12 mouse cellular contexts compared by ENCODE assay signal in genomic region chr1:92453751-92454445, GRCm38 (mm10). TPM values are rescaled to one million over a fixed set of nuclear protein-coding genes. Genes with fewer than 3 reads are reported as not detected.
DNase-seq lines count a peak whose midpoint lies in the region; ATAC-seq and TF ChIP-seq lines count a peak whose summit lies in the region.
"Had no signal": no experiment of that assay in that cellular context is flagged by ENCODE, and none has a peak within 500 bp of the region (broad histone marks: within the 10 kb centered on the region; RNA-seq: fewer than 3 reads in every experiment).

No protein-coding gene starts in this region.

- no peak overlapping the region for H3K4me2 ChIP-seq in hindbrain, postnatal 0 days (ENCODE audit: low read depth, low read length)
- H3K4me2 ChIP-seq in hindbrain, embryonic 16.5 days (ENCODE audit: low read length) = no peak overlapping the region
- no peak overlapping the region for H3K4me2 ChIP-seq in kidney, embryonic 16.5 days (replicated peaks; ENCODE audit: low read depth, low read length)

- DNase-seq in hindbrain, postnatal 0 days (ENCODE audit: low spot score) = peak; percentile 72
- DNase-seq in CD4-positive helper T cell, adult 2 months (ENCODE audit: low read depth, low spot score) = peak; percentile 46
- peak; percentile 59 for DNase-seq in MN1 (ENCODE audit: low spot score)
- DNase-seq in hindlimb bud, embryonic 11.5 days (ENCODE audit: extremely low spot score, low read depth, low spot score) = peak; percentile 37
- DNase-seq in spleen, postnatal 10 days (ENCODE audit: low spot score in 2 of 2) = no peak
- no peak for DNase-seq in spleen, postnatal 14 days (ENCODE audit: low spot score in 2 of 2)
- DNase-seq: cerebellum, adult 8-10 months had no signal

- no peak overlapping the region for H3K27ac ChIP-seq in hindbrain, postnatal 0 days
- no peak overlapping the region for H3K27ac ChIP-seq in hindbrain, embryonic 16.5 days (ENCODE audit: low read depth, low read length)
- no peak overlapping the region for H3K27ac ChIP-seq in kidney, embryonic 16.5 days (ENCODE audit: low read length)

- peaks cover 66% of the 10 kb centered on the region for H3K36me3 ChIP-seq in hindbrain, postnatal 0 days (ENCODE audit: insufficient read depth, low read length)
- peaks cover 39% of the 10 kb centered on the region for H3K36me3 ChIP-seq in hindbrain, embryonic 16.5 days (ENCODE audit: control insufficient read depth, insufficient read depth, low read length)
- H3K36me3 ChIP-seq in kidney, embryonic 16.5 days (ENCODE audit: insufficient read depth, low read length) = peaks cover 67% of the 10 kb centered on the region

- WGBS in hindbrain, postnatal 0 days = 74% methylated on average over 8 of the region's 8 CpGs
- WGBS in hindbrain, embryonic 16.5 days = 77% methylated on average over 8 of the region's 8 CpGs
- WGBS in kidney, embryonic 16.5 days = 71% methylated on average over 8 of the region's 8 CpGs

- H3K9me3 ChIP-seq in hindbrain, postnatal 0 days (ENCODE audit: low read length) = no peaks in the 10 kb centered on the region
- no peaks in the 10 kb centered on the region for H3K9me3 ChIP-seq in hindbrain, embryonic 16.5 days (ENCODE audit: control insufficient read depth, low read length)
- 0 out of 2 replicates have a peak, but pooled peaks cover 3% of the 10 kb centered on the region for H3K9me3 ChIP-seq in kidney, embryonic 16.5 days (ENCODE audit: low read length)

- no peak for ATAC-seq in hindbrain, postnatal 0 days
- no peak for ATAC-seq in hindbrain, embryonic 16.5 days
- ATAC-seq in kidney, embryonic 16.5 days (ENCODE audit: low FRiP score, low TSS enrichment) = no peak

- no peaks in the 10 kb centered on the region for H3K4me1 ChIP-seq in hindbrain, postnatal 0 days (ENCODE audit: insufficient read depth, low read length)
- H3K4me1 ChIP-seq in hindbrain, embryonic 16.5 days (ENCODE audit: control insufficient read depth, insufficient read depth, low read depth, low read length) = no peaks in the 10 kb centered on the region
- no peaks in the 10 kb centered on the region for H3K4me1 ChIP-seq in kidney, embryonic 16.5 days (ENCODE audit: insufficient read depth, low read length)

- no peak overlapping the region for H3K9ac ChIP-seq in hindbrain, postnatal 0 days (replicated peaks; ENCODE audit: low read length)
- H3K9ac ChIP-seq in hindbrain, embryonic 16.5 days (ENCODE audit: low read depth, low read length) = no peak overlapping the region
- H3K9ac ChIP-seq in kidney, embryonic 16.5 days (replicated peaks; ENCODE audit: low read length) = no peak overlapping the region

- H3K4me3 ChIP-seq in hindbrain, postnatal 0 days (ENCODE audit: low read length) = no peak overlapping the region
- no peak overlapping the region for H3K4me3 ChIP-seq in hindbrain, embryonic 16.5 days (ENCODE audit: low read length)
- no peak overlapping the region for H3K4me3 ChIP-seq in kidney, embryonic 16.5 days (ENCODE audit: low read length)

- no peaks in the 10 kb centered on the region for H3K27me3 ChIP-seq in hindbrain, postnatal 0 days (ENCODE audit: insufficient read depth, low read length)
- no peaks in the 10 kb centered on the region for H3K27me3 ChIP-seq in hindbrain, embryonic 16.5 days (replicated peaks; ENCODE audit: control insufficient read depth, insufficient read depth, low read length)
- H3K27me3 ChIP-seq in kidney, embryonic 16.5 days (ENCODE audit: insufficient read depth, low read length) = no peaks in the 10 kb centered on the region

- TF ChIP-seq CTCF in hindbrain, postnatal 0 days (IDR thresholded peaks at IDR 0.05; ENCODE audit: low read depth) = peak; percentile 75

RNA-seq across cellular contexts. Expression of gene Ndufa10, which starts 19.8 kb away (rescaled TPM):
- total RNA-seq in hindbrain, postnatal 0 days (2014; rRNA removed) = 187 and 244 TPM in 2 replicates
- polyA plus RNA-seq in hindbrain, postnatal 0 days (2015; fragmentation: Nextera tagmentation; extraction: Ambion mirVana) = 373 and 388 TPM in 2 replicates
- 339 and 361 TPM in 2 replicates for polyA plus RNA-seq in hindbrain, embryonic 16.5 days (2015; fragmentation: Nextera tagmentation; extraction: Ambion mirVana)
- polyA plus RNA-seq in kidney, embryonic 16.5 days (2015; fragmentation: Nextera tagmentation; extraction: Ambion mirVana) = 348 and 378 TPM in 2 replicates

RNA-seq across cellular contexts. Expression of gene Olfr1416, which starts 31.0 kb away (rescaled TPM):
- total RNA-seq in hindbrain, postnatal 0 days (2014; rRNA removed) = not detected in 2 replicates
- polyA plus RNA-seq in hindbrain, postnatal 0 days (2015; fragmentation: Nextera tagmentation; extraction: Ambion mirVana) = not detected in 2 replicates
- not detected in 2 replicates for polyA plus RNA-seq in hindbrain, embryonic 16.5 days (2015; fragmentation: Nextera tagmentation; extraction: Ambion mirVana)
- polyA plus RNA-seq in kidney, embryonic 16.5 days (2015; fragmentation: Nextera tagmentation; extraction: Ambion mirVana) = not detected in 2 replicates
- polyA plus RNA-seq: heart, embryonic 14.5 days; lung, embryonic 16.5 days; stomach, embryonic 14.5 days had no signal

RNA-seq across cellular contexts. Expression of gene Olfr1415, which starts 42.0 kb away (rescaled TPM):
- not detected in 2 replicates for total RNA-seq in hindbrain, postnatal 0 days (2014; rRNA removed)
- polyA plus RNA-seq in hindbrain, postnatal 0 days (2015; fragmentation: Nextera tagmentation; extraction: Ambion mirVana) = not detected in 2 replicates
- not detected in 2 replicates for polyA plus RNA-seq in hindbrain, embryonic 16.5 days (2015; fragmentation: Nextera tagmentation; extraction: Ambion mirVana)
- not detected in 2 replicates for polyA plus RNA-seq in kidney, embryonic 16.5 days (2015; fragmentation: Nextera tagmentation; extraction: Ambion mirVana)
- polyA plus RNA-seq: heart, embryonic 14.5 days; lung, embryonic 16.5 days; stomach, embryonic 14.5 days had no signal

Comparison
In these comparisons a context has a peak if more than half of its experiments do, and no peak if none do; other contexts are left out.
1. DNase-seq: peak in hindbrain, postnatal 0 days (single experiment), CD4-positive helper T cell, adult 2 months (single experiment), MN1 (single experiment) and hindlimb bud, embryonic 11.5 days (single experiment); none in spleen, postnatal 10 days (0 of 2) and spleen, postnatal 14 days (0 of 2).